Mouse (Mus musculus): ENCODE measurements at regions not wholly inside any gene's neighbourhood (a gene's known extent, or its start where the extent isn't known, plus 50 kb on each side); places are given as distances from the start of the nearest gene placed in this dataset.
A peak's percentile ranks its signal among the peaks of the same experiment; 100 is the strongest.

DNA sequence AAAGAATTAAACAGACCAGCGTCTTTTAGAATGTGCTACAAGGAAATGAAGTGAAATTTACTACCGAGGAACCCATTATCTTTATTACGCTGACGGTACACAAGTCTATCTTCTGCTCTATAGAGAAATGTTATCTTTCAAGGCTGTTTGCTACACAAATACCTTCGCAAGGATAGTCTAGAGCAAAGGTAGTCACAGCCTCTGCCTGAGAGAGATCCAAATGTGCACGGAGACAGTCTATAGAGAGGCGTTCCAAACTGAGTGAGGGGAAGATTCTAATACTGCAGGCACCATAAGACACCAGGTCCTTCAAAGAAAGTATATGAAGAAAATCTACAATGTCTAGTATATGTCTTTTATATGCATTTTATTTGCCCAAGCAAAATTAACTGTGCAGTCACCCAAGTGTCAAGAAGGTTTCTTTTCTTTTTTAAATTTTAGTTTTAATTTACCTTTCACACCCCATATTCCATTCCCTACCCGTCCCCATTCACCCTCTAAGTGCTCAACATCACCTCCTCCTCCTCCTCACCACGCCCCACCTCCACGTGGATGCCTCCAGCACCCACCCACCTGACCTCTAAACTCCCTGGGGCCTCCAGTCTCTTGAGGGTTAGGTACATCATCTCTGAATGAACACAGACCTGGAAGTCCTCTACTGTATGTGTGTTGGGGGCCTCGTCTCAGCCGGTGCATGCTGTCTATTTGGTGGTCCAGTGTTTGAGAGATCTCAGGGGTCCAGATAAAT is 99.7 kb upstream of the Pde3a start:
- Histone ChIP-seq H3K27ac (ENCODE audit: low read depth, low read length) (no peak overlapping the region), H3K9me3 (replicated peaks; ENCODE audit: control insufficient read depth, low read length) (no peaks in the 10 kb centered on the region), H3K27me3 (ENCODE audit: control insufficient read depth, insufficient read depth, low read length) (no peaks in the 10 kb centered on the region), H3K4me2 (no peak overlapping the region), H3K4me3 (ENCODE audit: low read depth, low read length) (no peak overlapping the region), H3K4me1 (ENCODE audit: control insufficient read depth, insufficient read depth, low read length) (no peaks in the 10 kb centered on the region), H3K36me3 (ENCODE audit: control insufficient read depth, insufficient read depth, low read length) (no peaks in the 10 kb centered on the region), H3K9ac (ENCODE audit: low read depth, low read length) (no peak overlapping the region)
- WGBS (ENCODE audit: insufficient replicate concordance): 80% methylated on average over 12 of the region's 12 CpGs
- ATAC-seq (replicated peaks; ENCODE audit: insufficient number of reproducible peaks, low FRiP score, low TSS enrichment): no peak

DNA sequence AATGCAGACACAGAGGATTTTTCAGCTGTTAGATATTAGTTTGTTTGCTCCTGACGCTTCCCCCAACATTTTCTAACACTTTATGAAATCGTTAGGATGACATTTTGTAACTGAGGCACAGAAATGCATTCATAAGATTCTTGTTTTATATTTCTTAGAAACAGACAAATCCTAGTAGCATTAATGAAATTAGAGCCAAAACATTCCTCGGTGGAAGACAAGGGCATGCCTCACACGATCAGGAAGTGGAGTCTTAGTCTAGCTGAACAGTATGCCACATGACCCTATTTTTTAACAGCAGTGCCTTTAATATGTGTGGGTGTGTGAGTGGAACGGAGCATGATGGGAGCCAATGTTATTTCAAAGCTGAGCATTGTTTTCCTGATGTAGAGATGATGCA is 89.7 kb upstream of the Pde3a start:
- Histone ChIP-seq H3K9ac (ENCODE audit: low read depth, low read length) (no peak overlapping the region), H3K27ac (ENCODE audit: low read depth, low read length) (no peak overlapping the region), H3K27me3 (ENCODE audit: control insufficient read depth, insufficient read depth, low read length) (no peaks in the 10 kb centered on the region), H3K4me2 (no peak overlapping the region), H3K36me3 (ENCODE audit: control insufficient read depth, insufficient read depth, low read length) (no peaks in the 10 kb centered on the region), H3K4me1 (ENCODE audit: control insufficient read depth, insufficient read depth, low read length) (no peaks in the 10 kb centered on the region), H3K9me3 (replicated peaks; ENCODE audit: control insufficient read depth, low read length) (no peaks in the 10 kb centered on the region), H3K4me3 (ENCODE audit: low read depth, low read length) (no peak overlapping the region)
- no peak for ATAC-seq (replicated peaks; ENCODE audit: insufficient number of reproducible peaks, low FRiP score, low TSS enrichment)
- 80% methylated on average over 5 of the region's 5 CpGs for WGBS (ENCODE audit: insufficient replicate concordance)

DNA sequence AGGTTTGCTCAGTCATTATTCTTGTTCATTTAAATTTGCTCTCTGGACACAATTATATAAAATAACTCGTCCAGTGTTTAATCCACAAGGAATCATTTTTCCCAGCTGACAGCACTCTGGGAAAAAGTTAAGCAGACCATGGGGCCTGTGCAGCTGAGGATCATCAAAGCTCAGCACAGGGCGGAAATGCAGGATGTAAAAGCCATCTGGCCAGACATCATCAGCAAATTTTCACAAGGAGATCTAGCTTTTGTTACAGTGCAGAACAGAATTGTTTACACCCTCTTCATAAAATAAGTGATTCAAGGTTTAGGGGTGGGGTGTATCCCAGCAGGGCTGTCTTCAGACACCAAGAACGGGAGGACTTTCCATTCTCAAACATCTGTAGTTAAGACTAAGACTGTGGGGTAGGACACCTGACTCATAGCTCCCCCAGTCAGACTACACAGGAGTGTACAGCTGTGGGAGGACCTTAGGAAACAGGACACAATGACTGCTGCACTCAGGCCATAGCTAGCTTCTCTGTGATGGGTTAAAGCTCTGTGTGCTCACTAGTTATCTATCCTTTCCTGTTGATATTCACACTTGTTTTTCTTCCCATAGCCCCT is 87.3 kb upstream of the Pde3a start:
- 73% methylated on average over 3 of the region's 3 CpGs for WGBS (ENCODE audit: insufficient replicate concordance)
- no peaks in the 10 kb centered on the region for H3K36me3 ChIP-seq (ENCODE audit: control insufficient read depth, insufficient read depth, low read length)
- ATAC-seq (replicated peaks; ENCODE audit: insufficient number of reproducible peaks, low FRiP score, low TSS enrichment): no peak

DNA sequence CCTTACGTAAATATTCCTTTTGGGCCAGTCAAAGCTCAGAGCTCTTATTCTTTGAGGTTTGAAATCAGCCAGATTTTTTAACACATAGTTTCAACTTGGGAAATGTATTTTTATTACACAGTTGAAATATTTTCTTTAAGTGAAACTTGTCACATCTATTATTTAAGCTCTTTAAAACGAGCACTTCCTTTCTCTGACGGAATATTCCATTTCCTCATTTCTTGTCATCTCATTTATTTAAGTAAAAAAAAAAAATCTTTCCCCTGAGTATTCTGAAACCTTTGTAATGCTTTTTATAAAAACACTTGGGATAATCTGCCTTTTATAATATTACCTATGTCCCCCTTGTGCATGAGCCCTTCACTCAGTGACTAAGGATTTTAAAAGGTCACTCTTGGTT is 81.8 kb upstream of the Pde3a start:
- no peak for ATAC-seq (replicated peaks; ENCODE audit: insufficient number of reproducible peaks, low FRiP score, low TSS enrichment)
- H3K27ac ChIP-seq (ENCODE audit: low read depth, low read length): no peak overlapping the region
- H3K4me2 ChIP-seq: no peak overlapping the region
- no peaks in the 10 kb centered on the region for H3K36me3 ChIP-seq (ENCODE audit: control insufficient read depth, insufficient read depth, low read length)
- no peaks in the 10 kb centered on the region for H3K9me3 ChIP-seq (replicated peaks; ENCODE audit: control insufficient read depth, low read length)
- 66% methylated on average over 3 of the region's 3 CpGs for WGBS (ENCODE audit: insufficient replicate concordance)
- H3K27me3 ChIP-seq (ENCODE audit: control insufficient read depth, insufficient read depth, low read length): no peaks in the 10 kb centered on the region
- no peak overlapping the region for H3K9ac ChIP-seq (ENCODE audit: low read depth, low read length)
- no peak overlapping the region for H3K4me3 ChIP-seq (ENCODE audit: low read depth, low read length)
- H3K4me1 ChIP-seq (ENCODE audit: control insufficient read depth, insufficient read depth, low read length): no peaks in the 10 kb centered on the region

More for the DNA sequence above, 87.3 kb upstream of the Pde3a start:
- no peaks in the 10 kb centered on the region for H3K27me3 ChIP-seq (ENCODE audit: control insufficient read depth, insufficient read depth, low read length)
- no peak overlapping the region for H3K4me3 ChIP-seq (ENCODE audit: low read depth, low read length)
- no peak overlapping the region for H3K27ac ChIP-seq (ENCODE audit: low read depth, low read length)
- no peaks in the 10 kb centered on the region for H3K9me3 ChIP-seq (replicated peaks; ENCODE audit: control insufficient read depth, low read length)
- no peak overlapping the region for H3K4me2 ChIP-seq
- H3K4me1 ChIP-seq (ENCODE audit: control insufficient read depth, insufficient read depth, low read length): no peaks in the 10 kb centered on the region
- H3K9ac ChIP-seq (ENCODE audit: low read depth, low read length): no peak overlapping the region

DNA sequence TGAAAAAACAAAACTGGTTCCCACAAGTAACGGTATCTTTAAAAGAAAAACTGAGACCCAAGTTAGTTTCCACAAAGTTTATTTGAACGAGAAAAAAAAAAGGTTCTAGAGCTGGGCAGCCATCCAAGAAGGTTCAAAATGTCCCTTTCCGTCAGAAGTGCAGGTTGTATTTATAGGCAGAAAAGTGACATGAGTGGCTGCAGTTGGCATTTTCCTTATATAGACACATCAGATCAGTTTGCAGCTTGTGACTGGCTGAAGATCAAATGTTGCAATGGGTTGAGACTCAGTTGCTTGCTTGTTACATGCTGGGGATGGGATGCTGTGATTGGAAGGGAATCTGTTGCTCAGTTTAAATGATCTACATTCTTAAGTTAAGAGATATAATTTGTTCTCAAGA is 80.7 kb upstream of the Pde3a start:
- Histone ChIP-seq H3K9me3 (replicated peaks; ENCODE audit: control insufficient read depth, low read length) (no peaks in the 10 kb centered on the region), H3K27ac (ENCODE audit: low read depth, low read length) (0 out of 2 replicates have a peak overlapping the region, but pooled peaks have one; percentile 35), H3K4me1 (ENCODE audit: control insufficient read depth, insufficient read depth, low read length) (no peaks in the 10 kb centered on the region), H3K4me2 (no peak overlapping the region), H3K4me3 (ENCODE audit: low read depth, low read length) (no peak overlapping the region), H3K9ac (ENCODE audit: low read depth, low read length) (no peak overlapping the region), H3K27me3 (ENCODE audit: control insufficient read depth, insufficient read depth, low read length) (no peaks in the 10 kb centered on the region), H3K36me3 (ENCODE audit: control insufficient read depth, insufficient read depth, low read length) (no peaks in the 10 kb centered on the region)
- no peak for ATAC-seq (replicated peaks; ENCODE audit: insufficient number of reproducible peaks, low FRiP score, low TSS enrichment)
- 37% methylated on average over 3 of the region's 3 CpGs for WGBS (ENCODE audit: insufficient replicate concordance)

DNA sequence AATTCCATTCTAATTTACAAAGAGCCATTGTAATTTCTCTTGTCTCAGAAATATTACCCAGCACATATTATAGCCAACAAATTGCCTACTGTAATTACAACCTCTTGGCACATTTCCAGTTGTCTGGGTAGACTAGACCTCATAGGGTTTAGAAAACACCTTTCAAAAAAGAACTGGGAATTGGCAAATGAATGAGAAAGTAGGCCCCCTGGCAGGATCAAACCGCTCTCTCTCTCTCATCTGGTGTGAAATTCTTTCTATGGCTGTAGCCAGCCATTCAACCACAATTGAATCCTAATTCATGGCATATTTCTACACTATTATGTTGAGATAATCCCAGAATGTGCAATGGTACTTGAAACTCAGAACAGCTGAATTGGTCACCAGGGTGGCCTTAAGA is 65.3 kb upstream of the Pde3a start:
- Histone ChIP-seq H3K4me2 (no peak overlapping the region), H3K9ac (ENCODE audit: low read depth, low read length) (no peak overlapping the region), H3K27me3 (ENCODE audit: control insufficient read depth, insufficient read depth, low read length) (no peaks in the 10 kb centered on the region), H3K27ac (ENCODE audit: low read depth, low read length) (no peak overlapping the region), H3K4me1 (ENCODE audit: control insufficient read depth, insufficient read depth, low read length) (no peaks in the 10 kb centered on the region), H3K36me3 (ENCODE audit: control insufficient read depth, insufficient read depth, low read length) (no peaks in the 10 kb centered on the region), H3K9me3 (replicated peaks; ENCODE audit: control insufficient read depth, low read length) (no peaks in the 10 kb centered on the region), H3K4me3 (ENCODE audit: low read depth, low read length) (no peak overlapping the region)
- 68% methylated on average over 1 of the region's 1 CpGs for WGBS (ENCODE audit: insufficient replicate concordance)
- ATAC-seq (replicated peaks; ENCODE audit: insufficient number of reproducible peaks, low FRiP score, low TSS enrichment): no peak

DNA sequence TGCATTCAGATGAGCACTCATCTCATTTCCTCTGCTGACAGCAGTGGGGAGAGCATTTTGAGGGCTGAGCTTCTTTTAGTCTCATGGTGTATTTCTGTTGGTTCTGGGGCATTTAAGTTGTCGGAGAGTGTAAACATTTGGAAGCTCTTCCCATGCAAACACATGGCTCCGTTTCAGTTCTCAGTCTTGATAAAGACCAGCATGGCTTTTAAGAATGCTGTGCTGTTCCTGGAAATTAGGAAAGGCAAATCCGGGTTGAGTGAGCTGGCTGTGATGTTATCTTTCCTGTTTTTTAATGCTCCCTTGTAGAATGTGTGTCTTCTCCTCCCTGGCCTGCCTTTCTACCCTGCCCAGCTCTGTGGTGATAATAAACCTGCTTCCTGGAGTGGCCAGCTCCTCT is 61.0 kb upstream of the Pde3a start:
- WGBS (ENCODE audit: insufficient replicate concordance): 31% methylated on average over 3 of the region's 3 CpGs
- ATAC-seq (replicated peaks; ENCODE audit: insufficient number of reproducible peaks, low FRiP score, low TSS enrichment): no peak
- H3K27me3 ChIP-seq (ENCODE audit: control insufficient read depth, insufficient read depth, low read length): no peaks in the 10 kb centered on the region

DNA sequence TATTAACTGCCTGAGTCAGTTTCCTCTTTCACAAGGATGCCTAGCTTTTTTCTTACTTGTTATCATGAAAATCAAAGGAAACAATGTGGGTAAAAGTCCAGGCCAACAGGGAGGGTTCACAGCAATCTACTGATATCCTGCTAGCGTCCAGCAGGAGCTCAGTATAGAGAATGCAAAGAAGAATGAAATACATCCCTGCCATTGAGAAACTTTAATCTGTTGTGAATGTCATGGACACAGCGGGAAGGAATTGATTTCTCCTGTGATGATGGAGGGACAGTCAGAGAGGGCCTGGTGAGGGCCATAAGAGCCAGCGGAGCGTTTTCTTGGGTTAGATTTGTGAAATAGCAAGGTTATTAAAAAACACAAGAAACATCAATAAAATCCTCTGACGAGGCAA is 60.0 kb upstream of the Pde3a start:
- no peak for ATAC-seq (replicated peaks; ENCODE audit: insufficient number of reproducible peaks, low FRiP score, low TSS enrichment)
- Histone ChIP-seq H3K27ac (ENCODE audit: low read depth, low read length) (no peak overlapping the region), H3K4me2 (no peak overlapping the region), H3K4me3 (ENCODE audit: low read depth, low read length) (no peak overlapping the region), H3K36me3 (ENCODE audit: control insufficient read depth, insufficient read depth, low read length) (no peaks in the 10 kb centered on the region), H3K4me1 (ENCODE audit: control insufficient read depth, insufficient read depth, low read length) (no peaks in the 10 kb centered on the region), H3K27me3 (ENCODE audit: control insufficient read depth, insufficient read depth, low read length) (no peaks in the 10 kb centered on the region), H3K9me3 (replicated peaks; ENCODE audit: control insufficient read depth, low read length) (no peaks in the 10 kb centered on the region), H3K9ac (ENCODE audit: low read depth, low read length) (no peak overlapping the region)
- 80% methylated on average over 5 of the region's 5 CpGs for WGBS (ENCODE audit: insufficient replicate concordance)

More for the DNA sequence above, 61.0 kb upstream of the Pde3a start:
- Histone ChIP-seq H3K36me3 (ENCODE audit: control insufficient read depth, insufficient read depth, low read length) (no peaks in the 10 kb centered on the region), H3K9me3 (replicated peaks; ENCODE audit: control insufficient read depth, low read length) (no peaks in the 10 kb centered on the region), H3K4me1 (ENCODE audit: control insufficient read depth, insufficient read depth, low read length) (no peaks in the 10 kb centered on the region), H3K27ac (ENCODE audit: low read depth, low read length) (no peak overlapping the region), H3K4me3 (ENCODE audit: low read depth, low read length) (no peak overlapping the region), H3K9ac (ENCODE audit: low read depth, low read length) (no peak overlapping the region), H3K4me2 (no peak overlapping the region)

DNA sequence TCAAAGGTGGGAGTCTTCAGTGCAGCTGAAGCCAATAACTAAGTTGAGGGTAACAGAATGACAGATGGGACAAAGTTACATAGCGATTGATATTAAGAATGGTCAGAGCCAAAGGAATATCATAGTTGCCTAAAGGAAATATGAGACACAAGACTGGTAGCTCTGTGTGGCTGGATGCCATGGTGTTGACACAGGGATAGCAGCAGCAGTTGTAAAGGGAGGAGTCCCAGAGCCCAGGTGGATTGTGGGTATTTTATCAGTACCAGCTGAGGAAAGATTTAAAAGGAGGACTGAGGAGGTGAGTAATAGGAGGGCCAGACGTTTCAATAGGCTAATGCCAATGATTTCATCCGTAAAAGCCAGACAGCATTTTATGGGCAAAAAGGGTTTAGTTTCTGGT is 59.4 kb upstream of the Pde3a start:
- Histone ChIP-seq H3K27me3 (ENCODE audit: control insufficient read depth, insufficient read depth, low read length) (no peaks in the 10 kb centered on the region), H3K27ac (ENCODE audit: low read depth, low read length) (no peak overlapping the region), H3K4me2 (no peak overlapping the region), H3K36me3 (ENCODE audit: control insufficient read depth, insufficient read depth, low read length) (no peaks in the 10 kb centered on the region), H3K4me3 (ENCODE audit: low read depth, low read length) (no peak overlapping the region), H3K9ac (ENCODE audit: low read depth, low read length) (no peak overlapping the region), H3K4me1 (ENCODE audit: control insufficient read depth, insufficient read depth, low read length) (no peaks in the 10 kb centered on the region), H3K9me3 (replicated peaks; ENCODE audit: control insufficient read depth, low read length) (no peaks in the 10 kb centered on the region)
- 77% methylated on average over 3 of the region's 3 CpGs for WGBS (ENCODE audit: insufficient replicate concordance)
- no peak for ATAC-seq (replicated peaks; ENCODE audit: insufficient number of reproducible peaks, low FRiP score, low TSS enrichment)
